Mouse (Mus musculus): ENCODE measurements at regions not wholly inside any gene's neighbourhood (a gene's known extent, or its start where the extent isn't known, plus 50 kb on each side); places are given as distances from the start of the nearest gene placed in this dataset.

DNA sequence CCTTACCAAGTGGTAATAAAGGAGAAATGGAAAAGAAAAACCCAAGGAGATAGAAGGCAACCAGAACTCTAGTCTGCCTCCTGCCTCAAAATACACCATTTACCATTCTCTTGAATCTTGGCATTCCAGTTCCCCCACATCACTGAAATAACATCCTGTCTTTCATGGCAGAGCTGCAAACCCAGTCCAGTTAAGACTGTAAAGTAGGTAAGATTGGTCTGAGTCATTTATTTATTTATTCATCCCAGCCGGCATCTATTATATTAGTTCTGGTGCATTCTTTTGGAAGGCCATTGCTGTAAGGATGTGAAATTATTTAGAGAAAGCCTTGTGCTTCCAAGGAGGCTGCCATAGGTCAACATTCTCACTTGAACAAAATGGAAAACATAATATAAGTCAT is 107.9 kb upstream of the Pja2 start:
- no peak overlapping the region for H3K4me3 ChIP-seq (replicated peaks; ENCODE audit: low read length)
- no peak overlapping the region for H3K4me2 ChIP-seq (replicated peaks; ENCODE audit: low read depth, low read length, severe bottlenecking)
- H3K27me3 ChIP-seq (ENCODE audit: control insufficient read depth, insufficient read depth, low read length), result no peaks in the 10 kb centered on the region
- H3K9ac ChIP-seq (ENCODE audit: low read depth, low read length, severe bottlenecking), result no peak overlapping the region
- no peak for TF ChIP-seq POLR2A (IDR thresholded peaks at IDR 0.05; ENCODE audit: borderline replicate concordance, extremely low read depth, insufficient read depth, insufficient read length)
- WGBS, result 68% methylated on average over 1 of the region's 1 CpGs
- no peak overlapping the region for H3K27ac ChIP-seq (replicated peaks; ENCODE audit: low read depth, low read length)
- H3K36me3 ChIP-seq (ENCODE audit: control insufficient read depth, insufficient read depth, low read length), result no peaks in the 10 kb centered on the region
- no peaks in the 10 kb centered on the region for H3K9me3 ChIP-seq (ENCODE audit: control insufficient read depth, low read length)
- ATAC-seq (ENCODE audit: low FRiP score, low read depth), result no peak
- no peak for DNase-seq (ENCODE audit: low spot score)
- peaks cover 2% of the 10 kb centered on the region; the same call in 1 of the 2 replicates for H3K4me1 ChIP-seq (ENCODE audit: control insufficient read depth, insufficient read depth, low read length)

- H3K4me3 ChIP-seq (replicated peaks; ENCODE audit: low read length), result no peak overlapping the region
- ATAC-seq (ENCODE audit: low FRiP score, low read depth), result no peak
- no peak overlapping the region for H3K27ac ChIP-seq (replicated peaks; ENCODE audit: low read depth, low read length)
- no peak overlapping the region for H3K4me2 ChIP-seq (replicated peaks; ENCODE audit: low read depth, low read length, severe bottlenecking)
- H3K36me3 ChIP-seq (ENCODE audit: control insufficient read depth, insufficient read depth, low read length), result no peaks in the 10 kb centered on the region
- H3K9ac ChIP-seq (ENCODE audit: low read depth, low read length, severe bottlenecking), result no peak overlapping the region
- H3K9me3 ChIP-seq (ENCODE audit: control insufficient read depth, low read length), result no peaks in the 10 kb centered on the region; the same call in 1 of the 2 replicates
- H3K27me3 ChIP-seq (ENCODE audit: control insufficient read depth, insufficient read depth, low read length), result no peaks in the 10 kb centered on the region
- no peaks in the 10 kb centered on the region for H3K4me1 ChIP-seq (ENCODE audit: control insufficient read depth, insufficient read depth, low read length)
- no peak for DNase-seq (ENCODE audit: low spot score)
- 47% methylated on average over 2 of the region's 2 CpGs for WGBS
- no peak for TF ChIP-seq POLR2A (IDR thresholded peaks at IDR 0.05; ENCODE audit: borderline replicate concordance, extremely low read depth, insufficient read depth, insufficient read length)
Observed at GRCm38 (mm10) chr17:64454736-64455135, 123.0 kb upstream of the Pja2 start.

- Histone ChIP-seq H3K27me3 (ENCODE audit: control insufficient read depth, insufficient read depth, low read length) (no peaks in the 10 kb centered on the region), H3K36me3 (ENCODE audit: control insufficient read depth, insufficient read depth, low read length) (no peaks in the 10 kb centered on the region), H3K4me3 (replicated peaks; ENCODE audit: low read length) (no peak overlapping the region), H3K9ac (ENCODE audit: low read depth, low read length, severe bottlenecking) (no peak overlapping the region), H3K27ac (replicated peaks; ENCODE audit: low read depth, low read length) (no peak overlapping the region), H3K4me1 (ENCODE audit: control insufficient read depth, insufficient read depth, low read length) (0 out of 2 replicates have a peak, but pooled peaks cover 4% of the 10 kb centered on the region), H3K9me3 (ENCODE audit: control insufficient read depth, low read length) (no peaks in the 10 kb centered on the region), H3K4me2 (replicated peaks; ENCODE audit: low read depth, low read length, severe bottlenecking) (no peak overlapping the region)
- DNase-seq (ENCODE audit: low spot score), result no peak
- TF ChIP-seq POLR2A (IDR thresholded peaks at IDR 0.05; ENCODE audit: borderline replicate concordance, extremely low read depth, insufficient read depth, insufficient read length), result no peak
- WGBS, result 69% methylated on average over 7 of the region's 7 CpGs
- ATAC-seq (ENCODE audit: low FRiP score, low read depth), result no peak
Observed at GRCm38 (mm10) chr17:64466273-64466672, 134.3 kb upstream of the Man2a1 start.

DNA sequence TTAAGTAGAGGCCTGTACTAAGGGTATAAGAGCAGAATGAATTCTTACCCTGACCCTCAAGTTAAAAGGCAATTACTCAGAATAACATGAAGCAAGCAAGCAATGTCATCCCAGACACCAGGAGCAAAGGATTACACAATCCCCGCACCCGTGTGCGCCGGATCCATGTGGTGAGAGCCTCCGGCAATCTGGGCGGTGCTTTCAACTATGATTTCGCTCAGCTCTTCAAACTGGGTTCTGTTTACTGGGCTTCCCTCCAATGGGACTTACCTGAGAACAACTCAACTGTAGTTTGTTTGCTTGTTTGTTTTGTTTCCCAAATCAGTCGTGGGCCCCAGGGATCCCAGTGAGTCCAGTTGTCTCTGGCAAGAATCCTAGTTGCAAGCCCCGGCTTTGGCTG is 133.8 kb upstream of the Man2a1 start:
- DNase-seq (ENCODE audit: low spot score), result no peak
- Histone ChIP-seq H3K4me1 (ENCODE audit: control insufficient read depth, insufficient read depth, low read length) (0 out of 2 replicates have a peak, but pooled peaks cover 4% of the 10 kb centered on the region), H3K27ac (replicated peaks; ENCODE audit: low read depth, low read length) (no peak overlapping the region), H3K4me2 (replicated peaks; ENCODE audit: low read depth, low read length, severe bottlenecking) (no peak overlapping the region), H3K27me3 (ENCODE audit: control insufficient read depth, insufficient read depth, low read length) (no peaks in the 10 kb centered on the region), H3K4me3 (replicated peaks; ENCODE audit: low read length) (no peak overlapping the region), H3K9ac (ENCODE audit: low read depth, low read length, severe bottlenecking) (no peak overlapping the region), H3K9me3 (ENCODE audit: control insufficient read depth, low read length) (no peaks in the 10 kb centered on the region), H3K36me3 (ENCODE audit: control insufficient read depth, insufficient read depth, low read length) (no peaks in the 10 kb centered on the region)
- 78% methylated on average over 9 of the region's 9 CpGs for WGBS
- ATAC-seq (ENCODE audit: low FRiP score, low read depth), result no peak
- TF ChIP-seq POLR2A (IDR thresholded peaks at IDR 0.05; ENCODE audit: borderline replicate concordance, extremely low read depth, insufficient read depth, insufficient read length), result no peak

GRCm38 (mm10) chr17:64467297-64467696 is 133.2 kb upstream of the Man2a1 start:
- Histone ChIP-seq H3K4me1 (ENCODE audit: control insufficient read depth, insufficient read depth, low read length) (0 out of 2 replicates have a peak, but pooled peaks cover 4% of the 10 kb centered on the region), H3K36me3 (ENCODE audit: control insufficient read depth, insufficient read depth, low read length) (no peaks in the 10 kb centered on the region), H3K9ac (ENCODE audit: low read depth, low read length, severe bottlenecking) (no peak overlapping the region), H3K4me2 (replicated peaks; ENCODE audit: low read depth, low read length, severe bottlenecking) (no peak overlapping the region), H3K4me3 (replicated peaks; ENCODE audit: low read length) (no peak overlapping the region), H3K27me3 (ENCODE audit: control insufficient read depth, insufficient read depth, low read length) (no peaks in the 10 kb centered on the region), H3K9me3 (ENCODE audit: control insufficient read depth, low read length) (no peaks in the 10 kb centered on the region), H3K27ac (replicated peaks; ENCODE audit: low read depth, low read length) (no peak overlapping the region)
- DNase-seq (ENCODE audit: low spot score) (no peak), ATAC-seq (ENCODE audit: low FRiP score, low read depth) (no peak)
- TF ChIP-seq POLR2A (IDR thresholded peaks at IDR 0.05; ENCODE audit: borderline replicate concordance, extremely low read depth, insufficient read depth, insufficient read length), result no peak
- WGBS, result 69% methylated on average over 10 of the region's 12 CpGs
